8 mouse cellular contexts compared by ENCODE assay signal in genomic region chr12:69907667-69908510, GRCm38 (mm10). TPM values are rescaled to one million over a fixed set of nuclear protein-coding genes. Genes with fewer than 3 reads are reported as not detected.
A peak's percentile ranks its signal among the peaks of the same experiment; 100 is the strongest.
DNase-seq lines count a peak whose midpoint lies in the region; ATAC-seq and TF ChIP-seq lines count a peak whose summit lies in the region.

No protein-coding gene starts in this region.

- TF ChIP-seq POLR2A in kidney, adult 2 months (IDR thresholded peaks at IDR 0.05; ENCODE audit: low read depth, low read length): no peak

- peak; percentile 84 for ATAC-seq in kidney, embryonic 16.5 days (ENCODE audit: low FRiP score, low TSS enrichment)
- ATAC-seq in forebrain, embryonic 14.5 days: peak; percentile 85
- ATAC-seq in intestine, postnatal 0 days: no peak; the same call in 1 of the 2 replicates
- ATAC-seq in liver, embryonic 12.5 days: peak; percentile 54

- peak overlapping the region; percentile 49 for H3K9ac ChIP-seq in kidney, embryonic 16.5 days (replicated peaks; ENCODE audit: low read length)
- H3K9ac ChIP-seq in forebrain, embryonic 14.5 days (ENCODE audit: low read length): peak overlapping the region; percentile 84
- H3K9ac ChIP-seq in intestine, postnatal 0 days (ENCODE audit: low read depth, low read length): no peak overlapping the region
- peak overlapping the region; percentile 42; the same call in 1 of the 2 replicates for H3K9ac ChIP-seq in liver, embryonic 12.5 days

- peak overlapping the region; percentile 40 for H3K4me3 ChIP-seq in kidney, embryonic 16.5 days (ENCODE audit: low read length)
- H3K4me3 ChIP-seq in kidney, adult 2 months (ENCODE audit: insufficient read depth, low read depth, low read length): no peak overlapping the region
- H3K4me3 ChIP-seq in forebrain, embryonic 14.5 days (ENCODE audit: low read depth, low read length): peak overlapping the region; percentile 48
- H3K4me3 ChIP-seq in intestine, postnatal 0 days (ENCODE audit: low read depth, low read length): no peak overlapping the region
- H3K4me3 ChIP-seq in liver, embryonic 12.5 days: peak overlapping the region; percentile 36

- no peaks in the 10 kb centered on the region for H3K36me3 ChIP-seq in kidney, embryonic 16.5 days (ENCODE audit: insufficient read depth, low read length)
- H3K36me3 ChIP-seq in kidney, adult 2 months (ENCODE audit: control insufficient read depth, insufficient read depth, low read length): no peaks in the 10 kb centered on the region
- H3K36me3 ChIP-seq in forebrain, embryonic 14.5 days (ENCODE audit: control insufficient read depth, insufficient read depth, low read length): no peaks in the 10 kb centered on the region
- no peaks in the 10 kb centered on the region for H3K36me3 ChIP-seq in intestine, postnatal 0 days (ENCODE audit: control insufficient read depth, insufficient read depth)
- no peaks in the 10 kb centered on the region for H3K36me3 ChIP-seq in liver, embryonic 12.5 days

- peak overlapping the region; percentile 61 for H3K4me2 ChIP-seq in kidney, embryonic 16.5 days (replicated peaks; ENCODE audit: low read depth, low read length)
- peak overlapping the region; percentile 60 for H3K4me2 ChIP-seq in forebrain, embryonic 14.5 days (ENCODE audit: low read length)
- peak overlapping the region; percentile 52 for H3K4me2 ChIP-seq in intestine, postnatal 0 days (replicated peaks; ENCODE audit: low read depth)
- H3K4me2 ChIP-seq in liver, embryonic 12.5 days: peak overlapping the region; percentile 67

- TF ChIP-seq CTCF in kidney, adult 2 months (conservative IDR thresholded peaks at IDR 0.05; ENCODE audit: insufficient read depth, insufficient read length, low read depth, low read length): no peak
- TF ChIP-seq CTCF in intestine, postnatal 0 days (IDR thresholded peaks at IDR 0.05; ENCODE audit: low read depth): no peak

- H3K4me1 ChIP-seq in kidney, embryonic 16.5 days (ENCODE audit: insufficient read depth, low read length): peaks cover 15% of the 10 kb centered on the region; the same call in 1 of the 2 replicates
- no peaks in the 10 kb centered on the region for H3K4me1 ChIP-seq in kidney, adult 2 months (ENCODE audit: control insufficient read depth, insufficient read depth, low read length)
- peaks cover 11% of the 10 kb centered on the region; the same call in 1 of the 2 replicates for H3K4me1 ChIP-seq in forebrain, embryonic 14.5 days (ENCODE audit: control insufficient read depth, insufficient read depth, low read length)
- no peaks in the 10 kb centered on the region for H3K4me1 ChIP-seq in intestine, postnatal 0 days (replicated peaks; ENCODE audit: control insufficient read depth, insufficient read depth, low read length)
- H3K4me1 ChIP-seq in liver, embryonic 12.5 days: peaks cover 15% of the 10 kb centered on the region

- H3K27ac ChIP-seq in kidney, embryonic 16.5 days (ENCODE audit: low read length): no peak overlapping the region
- H3K27ac ChIP-seq in kidney, adult 2 months (ENCODE audit: insufficient read depth, low read depth, low read length): no peak overlapping the region
- peak overlapping the region; percentile 96 for H3K27ac ChIP-seq in forebrain, embryonic 14.5 days (ENCODE audit: low read depth, low read length)
- no peak overlapping the region for H3K27ac ChIP-seq in intestine, postnatal 0 days (ENCODE audit: low read depth, low read length)
- no peak overlapping the region for H3K27ac ChIP-seq in liver, embryonic 12.5 days

- 4% methylated on average over 30 of the region's 30 CpGs for WGBS in kidney, embryonic 16.5 days
- 36% methylated on average over 30 of the region's 30 CpGs for WGBS in kidney, adult 2 months
- 1% methylated on average over 29 of the region's 30 CpGs for WGBS in forebrain, embryonic 14.5 days
- WGBS in intestine, postnatal 0 days: 15% methylated on average over 30 of the region's 30 CpGs
- WGBS in liver, embryonic 12.5 days (ENCODE audit: insufficient replicate concordance): 9% methylated on average over 30 of the region's 30 CpGs

- no peak for DNase-seq in kidney, adult 2 months
- DNase-seq in cerebellum, adult 18-20 months: peak; percentile 81 to 83
- DNase-seq in forebrain, embryonic 14.5 days (ENCODE audit: low spot score): peak; percentile 83
- DNase-seq in retina, postnatal 1 day: peak; percentile 76
- no peak for DNase-seq in spleen, postnatal 36 days (ENCODE audit: low spot score in 2 of 2)

- no peaks in the 10 kb centered on the region for H3K9me3 ChIP-seq in kidney, embryonic 16.5 days (ENCODE audit: low read length)
- H3K9me3 ChIP-seq in forebrain, embryonic 14.5 days (replicated peaks; ENCODE audit: control insufficient read depth, low read length): no peaks in the 10 kb centered on the region
- H3K9me3 ChIP-seq in intestine, postnatal 0 days (ENCODE audit: control insufficient read depth): no peaks in the 10 kb centered on the region
- H3K9me3 ChIP-seq in liver, embryonic 12.5 days (replicated peaks): no peaks in the 10 kb centered on the region

- no peaks in the 10 kb centered on the region for H3K27me3 ChIP-seq in kidney, embryonic 16.5 days (ENCODE audit: insufficient read depth, low read length)
- H3K27me3 ChIP-seq in kidney, adult 2 months (replicated peaks; ENCODE audit: control insufficient read depth, insufficient read depth, low read length): no peaks in the 10 kb centered on the region
- H3K27me3 ChIP-seq in forebrain, embryonic 14.5 days (replicated peaks; ENCODE audit: control insufficient read depth, insufficient read depth, low read length): no peaks in the 10 kb centered on the region
- H3K27me3 ChIP-seq in intestine, postnatal 0 days (replicated peaks; ENCODE audit: control insufficient read depth, insufficient read depth, low read length): no peaks in the 10 kb centered on the region
- H3K27me3 ChIP-seq in liver, embryonic 12.5 days (replicated peaks): peaks cover 28% of the 10 kb centered on the region

RNA-seq across cellular contexts. Expression of gene Map4k5, which starts 14.9 kb away (rescaled TPM):
- 31.5 and 32.6 TPM in 2 replicates for polyA plus RNA-seq in kidney, embryonic 16.5 days (2015; fragmentation: Nextera tagmentation; extraction: Ambion mirVana)
- polyA plus RNA-seq in kidney, adult 2 months (2012; rRNA removed): 6.3 and 6.5 TPM in 2 replicates
- 30.5 and 34.0 TPM in 2 replicates for polyA plus RNA-seq in forebrain, embryonic 14.5 days (2014; fragmentation: Nextera tagmentation; extraction: Ambion mirVana)
- polyA plus RNA-seq in intestine, postnatal 0 days (2015; fragmentation: Nextera tagmentation; extraction: Ambion mirVana): 9.9 and 10.2 TPM in 2 replicates
- polyA plus RNA-seq in liver, embryonic 12.5 days (2016; fragmentation: Nextera tagmentation; extraction: Ambion mirVana): 31.8 and 34.1 TPM in 2 replicates

RNA-seq across cellular contexts. Expression of gene Atl1, which starts 15.5 kb away (rescaled TPM):
- 4.7 and 5.7 TPM in 2 replicates for polyA plus RNA-seq in kidney, embryonic 16.5 days (2015; fragmentation: Nextera tagmentation; extraction: Ambion mirVana)
- 0.95 and 2.1 TPM in 2 replicates for polyA plus RNA-seq in kidney, adult 2 months (2012; rRNA removed)
- 106 and 136 TPM in 2 replicates for polyA plus RNA-seq in forebrain, embryonic 14.5 days (2014; fragmentation: Nextera tagmentation; extraction: Ambion mirVana)
- polyA plus RNA-seq in intestine, postnatal 0 days (2015; fragmentation: Nextera tagmentation; extraction: Ambion mirVana): 5.0 and 5.6 TPM in 2 replicates
- 1.7 and 2.2 TPM in 2 replicates for polyA plus RNA-seq in liver, embryonic 12.5 days (2016; fragmentation: Nextera tagmentation; extraction: Ambion mirVana)

Comparison
In these comparisons a context has a peak if more than half of its experiments do, and no peak if none do; other contexts are left out.
1. H3K4me3 ChIP-seq: peak in kidney, embryonic 16.5 days (single experiment), forebrain, embryonic 14.5 days (single experiment) and liver, embryonic 12.5 days (single experiment); none in kidney, adult 2 months (single experiment) and intestine, postnatal 0 days (single experiment).
2. DNase-seq: peak in cerebellum, adult 18-20 months (2 of 2), forebrain, embryonic 14.5 days (single experiment) and retina, postnatal 1 day (single experiment); none in kidney, adult 2 months (single experiment) and spleen, postnatal 36 days (0 of 2).
3. RNA of gene Atl1, which starts 15.5 kb away (polyA plus RNA-seq): 106 to 136 TPM in forebrain, embryonic 14.5 days; 4.7 to 5.7 TPM in kidney, embryonic 16.5 days, 5.0 to 5.6 TPM in intestine, postnatal 0 days, 0.95 to 2.1 TPM in kidney, adult 2 months and 1.7 to 2.2 TPM in liver, embryonic 12.5 days; every median in the first group is over 10 times any median in the second.
4. Peak in every context shown above with its lines, with median percentiles within 50 percentile points of each other: H3K4me2 ChIP-seq.